ENCODE assay signal across 8 mouse cellular contexts in genomic region chr1:171470371-171470871, GRCm38 (mm10). TPM values are rescaled to one million over a fixed set of nuclear protein-coding genes. Genes with fewer than 3 reads are reported as not detected.
DNase-seq lines count a peak whose midpoint lies in the region; ATAC-seq lines count a peak whose summit lies in the region.

No protein-coding gene starts in this region.

- no peaks in the 10 kb centered on the region for H3K36me3 ChIP-seq in embryonic facial prominence, embryonic 11.5 days (replicated peaks; ENCODE audit: control insufficient read depth, insufficient read depth, low read depth, low read length)
- H3K36me3 ChIP-seq in midbrain, embryonic 13.5 days = no peaks in the 10 kb centered on the region

- no peak for ATAC-seq in embryonic facial prominence, embryonic 11.5 days (replicated peaks; ENCODE audit: insufficient number of reproducible peaks, low FRiP score, low TSS enrichment, low read depth)
- 0 out of 2 replicates have a peak, but pooled peaks have one; percentile 3 for ATAC-seq in midbrain, embryonic 13.5 days

- H3K9ac ChIP-seq in embryonic facial prominence, embryonic 11.5 days (replicated peaks; ENCODE audit: low read length) = no peak overlapping the region
- no peak overlapping the region for H3K9ac ChIP-seq in midbrain, embryonic 13.5 days (replicated peaks)

- WGBS in embryonic facial prominence, embryonic 11.5 days = 30% methylated on average over 7 of the region's 7 CpGs
- 37% methylated on average over 7 of the region's 7 CpGs for WGBS in midbrain, embryonic 13.5 days

- no peak overlapping the region for H3K27ac ChIP-seq in embryonic facial prominence, embryonic 11.5 days (replicated peaks; ENCODE audit: low read depth, low read length)
- no peak overlapping the region for H3K27ac ChIP-seq in midbrain, embryonic 13.5 days

- no peak overlapping the region for H3K4me2 ChIP-seq in embryonic facial prominence, embryonic 11.5 days (ENCODE audit: low read depth, low read length)
- H3K4me2 ChIP-seq in midbrain, embryonic 13.5 days (replicated peaks) = no peak overlapping the region

- DNase-seq in right cerebral cortex, adult 18-20 months = peak; percentile 16
- no peak for DNase-seq in right cerebral cortex, postnatal 36 days (ENCODE audit: low spot score in 2 of 2)
- DNase-seq in adrenal gland, postnatal 14 days = peak; percentile 75
- peak; percentile 81 for DNase-seq in embryonic facial prominence, embryonic 11.5 days (ENCODE audit: low spot score)
- peak; percentile 73 for DNase-seq in heart, postnatal 4 days
- DNase-seq in left cerebral cortex, adult 18-20 months (ENCODE audit: low spot score in 2 of 2) = peak; percentile 40 to 70
- peak; percentile 14 to 63 for DNase-seq in thymus, postnatal 10 days (ENCODE audit: low spot score in 2 of 2)

- no peaks in the 10 kb centered on the region for H3K4me1 ChIP-seq in embryonic facial prominence, embryonic 11.5 days (ENCODE audit: control insufficient read depth, insufficient read depth, low read length)
- no peaks in the 10 kb centered on the region for H3K4me1 ChIP-seq in midbrain, embryonic 13.5 days (replicated peaks)

- H3K27me3 ChIP-seq in embryonic facial prominence, embryonic 11.5 days (ENCODE audit: control insufficient read depth, insufficient read depth, low read length) = no peaks in the 10 kb centered on the region
- no peaks in the 10 kb centered on the region for H3K27me3 ChIP-seq in midbrain, embryonic 13.5 days

- H3K4me3 ChIP-seq in embryonic facial prominence, embryonic 11.5 days (ENCODE audit: low read depth, low read length) = no peak overlapping the region
- no peak overlapping the region for H3K4me3 ChIP-seq in midbrain, embryonic 13.5 days (replicated peaks)

- H3K9me3 ChIP-seq in embryonic facial prominence, embryonic 11.5 days (replicated peaks; ENCODE audit: control insufficient read depth, low read length) = no peaks in the 10 kb centered on the region
- H3K9me3 ChIP-seq in midbrain, embryonic 13.5 days = no peaks in the 10 kb centered on the region

RNA-seq across cellular contexts. Expression of gene Alyref2, which starts 32.9 kb away (rescaled TPM):
- total RNA-seq in adrenal gland, postnatal 14 days (2021) = 7.3 and 9.7 TPM in 2 replicates
- polyA plus RNA-seq in embryonic facial prominence, embryonic 11.5 days (2014; fragmentation: Nextera tagmentation; extraction: Ambion mirVana) = 10.7 and 12.3 TPM in 2 replicates
- total RNA-seq in heart, postnatal 4 days (2021) = 1 to 10 TPM; 4.3 to 4.9 TPM
- 1 to 10 TPM; 5.7 to 5.8 TPM for total RNA-seq in left cerebral cortex, adult 18-20 months (2021)
- polyA plus RNA-seq in midbrain, embryonic 13.5 days (2015; fragmentation: Nextera tagmentation; extraction: Ambion mirVana) = 30.1 and 31.2 TPM in 2 replicates

RNA-seq across cellular contexts. Expression of gene F11r, which starts 33.1 kb away (rescaled TPM):
- total RNA-seq in adrenal gland, postnatal 14 days (2021) = 59.6 and 66.3 TPM in 2 replicates
- 21.1 and 23.1 TPM in 2 replicates for polyA plus RNA-seq in embryonic facial prominence, embryonic 11.5 days (2014; fragmentation: Nextera tagmentation; extraction: Ambion mirVana)
- total RNA-seq in heart, postnatal 4 days (2021) = 10 to 100 TPM; 57.1 to 58.1 TPM
- 1 to 10 TPM; 4.5 to 5.4 TPM for total RNA-seq in left cerebral cortex, adult 18-20 months (2021)
- 8.3 and 9.7 TPM in 2 replicates for polyA plus RNA-seq in midbrain, embryonic 13.5 days (2015; fragmentation: Nextera tagmentation; extraction: Ambion mirVana)

RNA-seq across cellular contexts. Expression of gene Tstd1, which starts 51.7 kb away (rescaled TPM):
- 2.6 and 11.3 TPM in 2 replicates for total RNA-seq in adrenal gland, postnatal 14 days (2021)
- polyA plus RNA-seq in embryonic facial prominence, embryonic 11.5 days (2014; fragmentation: Nextera tagmentation; extraction: Ambion mirVana) = 2.2 and 3.2 TPM in 2 replicates
- total RNA-seq in heart, postnatal 4 days (2021) = 1 to 10 TPM; 1.1 to 1.7 TPM
- total RNA-seq in left cerebral cortex, adult 18-20 months (2021) = 1 to 10 TPM; 1.4 to 2.3 TPM
- 11.7 and 13.3 TPM in 2 replicates for polyA plus RNA-seq in midbrain, embryonic 13.5 days (2015; fragmentation: Nextera tagmentation; extraction: Ambion mirVana)

RNA-seq across cellular contexts. Expression of gene Usf1, which starts 59.3 kb away (rescaled TPM):
- 49.6 and 69.1 TPM in 2 replicates for total RNA-seq in adrenal gland, postnatal 14 days (2021)
- polyA plus RNA-seq in embryonic facial prominence, embryonic 11.5 days (2014; fragmentation: Nextera tagmentation; extraction: Ambion mirVana) = 101 and 108 TPM in 2 replicates
- 10 to 100 TPM; 53.4 to 54.3 TPM for total RNA-seq in heart, postnatal 4 days (2021)
- total RNA-seq in left cerebral cortex, adult 18-20 months (2021) = 100 to 1,000 TPM in 1 of 2 experiments, 10 to 100 TPM in 1; 99.0 to 105 TPM
- 237 and 239 TPM in 2 replicates for polyA plus RNA-seq in midbrain, embryonic 13.5 days (2015; fragmentation: Nextera tagmentation; extraction: Ambion mirVana)

Comparison
In these comparisons a context has a peak if more than half of its experiments do, and no peak if none do; other contexts are left out.
1. DNase-seq: peak in right cerebral cortex, adult 18-20 months (single experiment), adrenal gland, postnatal 14 days (single experiment), embryonic facial prominence, embryonic 11.5 days (single experiment), heart, postnatal 4 days (single experiment), left cerebral cortex, adult 18-20 months (2 of 2) and thymus, postnatal 10 days (2 of 2); none in right cerebral cortex, postnatal 36 days (0 of 2).